Mouse (Mus musculus): ENCODE data around the gene Ppard.

- no peak for TF ChIP-seq GATA1 (IDR thresholded peaks at IDR 0.05; ENCODE audit: low read length)
- no peak for TF ChIP-seq TAL1 (IDR thresholded peaks at IDR 0.05; ENCODE audit: low read length)
Observed at GRCm38 (mm10) chr17:28330232-28330546, 97.7 kb downstream of the Ppard start.

Data from erythroblast, embryonic 14.5 days (primary cell).